Mouse (Mus musculus) embryonic fibroblast, embryonic 13.5 days (primary cell): ENCODE results near the gene Ing5. TPM values are rescaled to one million over a fixed set of nuclear protein-coding genes. Genes with fewer than 3 reads are reported as not detected.
A peak's percentile ranks its signal among the peaks of the same experiment; 100 is the strongest.
"Not testable (repeated sequence)": the region's sequence is repeated elsewhere in the genome, so short reads cannot be mapped to it uniquely, and the experiment has no call there.

Experiments used
- H3K27ac ChIP-seq: 2 replicates; pipeline ENCODE4 v1.5.1; 2012; ENCODE audit warnings: low read length, control low read depth, inconsistent platforms; ENCODE audit not compliant: insufficient read depth
- H3K4me1 ChIP-seq: 2 replicates; pipeline ENCODE4 v1.6.1; 2011; ENCODE audit warnings: low read length; ENCODE audit not compliant: control insufficient read depth, insufficient read depth
- H3K4me3 ChIP-seq: 2 replicates; pipeline ENCODE4 v1.5.1; 2011; ENCODE audit warnings: mild to moderate bottlenecking, control low read depth, low read length; ENCODE audit not compliant: insufficient read depth
- CTCF ChIP-seq: IDR thresholded peaks from 2 replicates; pipeline ENCODE4 v1.5.1; 2011; ENCODE audit warnings: mild to moderate bottlenecking, control low read depth, low read length, moderate library complexity, borderline replicate concordance; ENCODE audit not compliant: insufficient read depth
- POLR2A ChIP-seq: IDR thresholded peaks from 2 replicates; pipeline ENCODE4 v1.6.1; 2011; ENCODE audit warnings: low read depth, mild to moderate bottlenecking, control low read depth, low read length, moderate library complexity
- polyA plus RNA-seq: library from polyadenylated mRNA; stranded (reverse); fragments of >200 nt; gene quantifications from 2 replicates; pipeline ENCODE4 v1.2.4, GENCODE M21; 2011; ENCODE audit warnings: low read depth; ENCODE audit not compliant: missing spikeins, insufficient read length

The Ing5 gene
- polyA plus RNA-seq, 1 experiment = 10.7 TPM

DNA sequence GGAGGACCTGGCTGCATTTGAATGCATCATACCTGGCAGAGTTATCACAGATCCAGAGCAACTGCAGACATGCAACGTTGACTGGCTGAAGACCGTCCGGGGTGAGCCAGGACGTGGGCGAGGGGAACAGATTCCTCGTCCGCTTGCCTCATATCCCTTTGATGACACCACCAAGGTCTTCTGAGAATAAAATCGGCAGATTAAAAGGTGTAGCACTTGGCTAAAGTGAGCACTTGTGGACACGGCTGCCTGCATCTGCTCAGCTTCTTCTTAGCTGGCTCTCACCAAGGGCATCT lies 22.7 kb downstream of the Ing5 start:
- Histone ChIP-seq H3K4me1 (no peaks in the 10 kb centered on the region), H3K27ac (no peak overlapping the region), H3K4me3 (no peak overlapping the region)
- TF ChIP-seq POLR2A (no peak; the same call in 1 of the 2 replicates), CTCF (no peak)

DNA sequence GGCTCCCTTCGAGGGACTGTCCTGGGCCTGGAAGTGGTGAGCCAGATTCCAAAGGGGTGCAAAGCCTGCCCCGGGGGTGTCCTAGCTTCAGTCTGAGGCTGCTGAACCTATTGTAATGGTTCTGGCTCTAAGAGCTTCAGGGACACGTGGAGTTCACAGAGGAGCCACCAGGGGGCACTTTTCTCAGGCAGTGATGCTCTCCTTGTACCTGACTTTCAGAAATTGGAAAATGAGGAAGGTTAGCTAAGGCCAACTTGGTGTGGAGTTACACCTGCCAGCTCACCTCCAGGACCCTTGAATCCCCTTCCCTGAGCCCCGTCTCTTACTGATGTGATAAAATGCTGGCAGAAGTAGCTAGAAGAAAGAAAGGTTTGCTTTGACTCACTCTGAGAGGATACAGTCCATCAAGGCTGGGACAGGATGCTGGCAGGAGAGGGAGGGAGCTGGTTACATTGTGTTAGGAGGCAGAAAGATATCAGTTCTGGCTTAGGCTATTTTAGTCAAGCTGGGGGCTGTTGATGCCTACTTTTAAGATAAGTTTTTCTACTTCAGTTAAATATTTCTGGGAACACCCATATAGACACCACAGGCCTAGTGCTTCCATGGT lies 29.1 kb downstream of the Ing5 start:
- H3K4me1 ChIP-seq, H3K4me3 ChIP-seq, H3K27ac ChIP-seq: not testable (repeated sequence)

DNA sequence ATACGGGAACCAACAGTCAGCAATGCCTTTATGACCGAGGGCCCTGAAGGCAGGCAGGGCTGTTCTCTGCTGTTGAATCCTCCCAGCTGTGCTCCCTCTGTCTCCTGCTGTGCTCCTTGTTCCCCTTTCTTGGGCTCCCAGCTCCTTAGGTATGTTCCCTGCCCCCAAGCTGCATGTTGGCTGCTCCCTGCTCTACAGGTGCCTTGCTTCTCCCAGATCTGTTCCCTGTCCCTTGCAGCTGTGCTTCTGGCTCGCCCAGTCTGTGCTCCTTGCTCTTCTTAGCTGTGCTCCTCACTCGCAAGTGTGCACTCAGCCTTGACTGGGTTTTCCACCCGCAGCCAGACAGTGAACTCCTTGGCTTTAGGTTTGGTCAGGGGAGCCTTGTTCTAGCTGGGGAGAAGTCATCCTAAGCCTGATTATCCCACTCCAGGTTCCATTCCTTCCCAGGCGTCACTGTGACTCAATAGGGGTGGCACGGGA lies 30.9 kb downstream of the Ing5 start:
- Histone ChIP-seq H3K4me1 (peaks cover 2% of the 10 kb centered on the region; the same call in 1 of the 2 replicates), H3K27ac (no peak overlapping the region), H3K4me3 (no peak overlapping the region)
- no peak for TF ChIP-seq POLR2A

DNA sequence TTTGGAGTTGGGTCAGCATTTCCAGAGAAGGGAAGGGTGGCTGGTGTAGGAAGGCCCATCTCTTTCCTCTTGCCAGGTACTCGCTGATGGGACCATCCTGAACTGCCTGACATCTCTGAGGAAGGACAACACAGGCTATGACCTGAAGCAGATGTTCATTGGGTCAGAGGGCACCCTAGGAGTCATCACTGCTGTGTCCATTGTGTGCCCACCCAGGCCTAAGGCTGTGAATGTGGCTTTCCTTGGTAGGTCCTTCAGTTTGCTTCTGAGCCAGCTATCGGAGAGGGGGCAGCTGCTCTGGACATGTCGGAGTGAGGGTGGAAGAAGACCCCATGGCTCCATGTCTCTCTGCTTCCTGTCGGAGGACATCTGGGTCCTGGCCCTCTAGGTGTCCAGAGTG lies 31.4 kb downstream of the Ing5 start:
- TF ChIP-seq POLR2A = no peak
- no peak overlapping the region for H3K4me3 ChIP-seq
- peaks cover 2% of the 10 kb centered on the region; the same call in 1 of the 2 replicates for H3K4me1 ChIP-seq
- H3K27ac ChIP-seq = peak overlapping the region; percentile 63

DNA sequence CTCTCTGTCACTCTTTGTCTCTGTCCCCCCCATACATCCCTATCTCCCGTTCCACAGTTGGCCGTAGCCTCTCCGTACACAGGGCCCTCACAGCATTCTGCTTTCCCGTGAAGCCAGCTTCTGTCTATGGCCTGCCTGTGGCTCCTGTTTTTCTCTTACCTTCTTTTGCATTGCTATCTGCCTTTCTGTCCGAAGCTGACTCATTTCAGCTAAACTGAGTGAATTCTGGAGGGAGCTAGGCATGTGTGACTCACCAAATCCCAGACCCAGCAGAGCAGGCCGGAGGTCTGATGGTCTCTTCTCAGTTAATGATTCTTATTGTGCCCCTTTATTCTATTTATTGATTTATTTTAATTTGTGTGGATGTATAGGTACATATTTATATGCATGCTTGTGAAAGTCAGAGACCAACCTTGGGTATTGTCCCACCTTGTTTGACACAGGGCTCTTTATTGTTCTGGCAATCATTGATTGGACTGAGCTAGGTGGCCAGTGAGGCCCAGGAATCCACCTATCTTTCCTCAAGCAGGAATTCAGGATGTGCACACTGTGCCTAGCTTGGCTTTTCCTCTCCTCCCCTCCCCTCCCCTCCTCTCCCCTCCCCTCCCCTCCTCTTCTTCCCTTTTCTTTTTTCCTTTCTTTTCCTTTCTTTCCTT lies 32.2 kb downstream of the Ing5 start:
- Histone ChIP-seq H3K4me3 (no peak overlapping the region), H3K27ac (peak overlapping the region; percentile 63), H3K4me1 (peaks cover 2% of the 10 kb centered on the region; the same call in 1 of the 2 replicates)
- no peak for TF ChIP-seq CTCF
- TF ChIP-seq POLR2A = no peak

DNA sequence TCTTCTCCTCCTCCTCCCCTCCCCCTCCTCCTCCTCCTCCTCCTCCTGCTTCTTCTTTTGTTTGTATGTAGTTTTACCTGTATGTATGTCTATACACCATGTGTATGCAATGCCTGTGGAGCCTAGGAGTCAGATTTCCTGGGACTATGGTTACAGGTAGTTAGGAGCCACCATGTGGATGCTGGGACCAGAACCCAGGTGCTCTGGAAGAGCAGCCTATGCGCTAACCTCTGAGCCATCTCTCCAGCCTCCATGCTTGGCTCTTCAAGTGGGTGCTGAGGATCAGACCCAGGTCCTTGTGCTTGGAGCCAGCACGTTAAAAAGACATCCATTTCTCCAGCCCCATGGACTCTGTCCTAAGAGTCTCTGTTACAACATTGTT lies 32.8 kb downstream of the Ing5 start:
- no peak overlapping the region for H3K4me3 ChIP-seq
- TF ChIP-seq POLR2A = no peak
- H3K4me1 ChIP-seq = peaks cover 2% of the 10 kb centered on the region; the same call in 1 of the 2 replicates
- no peak overlapping the region for H3K27ac ChIP-seq

DNA sequence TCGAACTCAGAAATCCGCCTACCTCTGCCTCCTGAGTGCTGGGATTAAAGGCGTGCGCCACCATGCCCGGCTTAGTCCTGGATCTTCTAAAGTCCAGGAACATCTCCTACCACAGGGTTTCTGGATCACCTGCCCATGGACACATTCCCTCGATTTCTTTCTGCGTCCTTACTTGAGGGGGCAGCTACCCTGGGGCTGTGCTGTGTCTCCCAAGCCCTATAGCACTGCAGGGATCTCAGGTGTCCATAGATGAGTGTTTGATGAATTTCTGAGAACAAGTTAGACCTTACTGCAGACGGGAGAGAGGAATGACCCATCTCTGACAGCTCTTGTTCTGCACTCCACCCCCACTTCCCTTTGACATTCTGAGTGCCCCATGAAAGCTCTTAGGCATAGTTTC lies 33.6 kb downstream of the Ing5 start:
- H3K4me1 ChIP-seq = peaks cover 2% of the 10 kb centered on the region; the same call in 1 of the 2 replicates
- H3K27ac ChIP-seq = no peak overlapping the region
- no peak overlapping the region for H3K4me3 ChIP-seq
- no peak for TF ChIP-seq POLR2A
- TF ChIP-seq CTCF = no peak

DNA sequence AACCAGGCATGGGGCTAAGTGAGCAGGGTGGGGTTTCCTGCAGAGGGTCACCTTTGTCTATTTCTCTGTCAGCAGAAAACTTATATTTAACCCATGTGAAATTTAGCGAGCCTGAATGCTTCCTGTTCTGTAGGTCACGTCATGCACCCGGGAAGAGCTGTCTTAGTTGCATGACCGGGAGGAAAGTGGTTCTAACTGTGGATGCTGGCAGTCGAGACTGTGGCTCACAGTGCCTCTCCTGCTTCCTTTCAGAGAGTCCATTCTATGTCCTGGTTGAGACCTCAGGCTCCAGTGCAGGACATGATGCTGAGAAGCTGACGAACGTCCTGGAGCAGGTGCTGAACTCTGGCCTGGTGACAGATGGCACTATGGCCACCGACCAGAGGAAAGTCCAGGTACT lies 34.8 kb downstream of the Ing5 start:
- H3K27ac ChIP-seq, H3K4me1 ChIP-seq, H3K4me3 ChIP-seq: not testable (repeated sequence)

DNA sequence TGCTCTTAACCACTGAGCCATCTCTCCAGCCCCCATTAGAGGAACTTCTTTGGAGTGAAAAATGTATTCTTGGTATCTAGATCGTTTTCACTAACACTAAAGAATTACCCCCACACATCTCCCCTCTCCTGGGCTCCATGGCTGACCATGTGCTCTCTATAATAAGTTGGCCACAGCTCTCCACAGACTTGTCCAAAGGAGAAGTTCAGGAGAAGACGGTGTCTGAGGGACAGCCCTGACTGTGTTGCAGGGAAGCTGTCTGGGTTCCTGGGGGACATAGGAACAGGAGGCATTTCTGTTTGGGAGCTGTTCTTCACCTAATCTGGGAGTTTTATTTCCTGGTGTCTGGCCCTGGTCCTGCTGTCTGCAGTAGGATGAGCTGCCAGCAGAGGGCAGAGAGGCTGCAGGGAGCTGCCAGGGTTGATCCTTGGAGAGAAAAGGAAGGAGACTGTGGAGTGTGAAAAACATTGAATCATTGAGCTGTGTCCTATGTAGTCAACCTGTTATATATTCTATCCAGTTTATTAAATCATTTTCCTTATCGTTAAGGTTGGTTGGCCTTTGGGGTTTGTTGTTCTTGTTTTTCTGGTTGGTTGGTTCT lies 42.1 kb downstream of the Ing5 start:
- not testable (repeated sequence) for H3K27ac ChIP-seq, H3K4me1 ChIP-seq, H3K4me3 ChIP-seq

DNA sequence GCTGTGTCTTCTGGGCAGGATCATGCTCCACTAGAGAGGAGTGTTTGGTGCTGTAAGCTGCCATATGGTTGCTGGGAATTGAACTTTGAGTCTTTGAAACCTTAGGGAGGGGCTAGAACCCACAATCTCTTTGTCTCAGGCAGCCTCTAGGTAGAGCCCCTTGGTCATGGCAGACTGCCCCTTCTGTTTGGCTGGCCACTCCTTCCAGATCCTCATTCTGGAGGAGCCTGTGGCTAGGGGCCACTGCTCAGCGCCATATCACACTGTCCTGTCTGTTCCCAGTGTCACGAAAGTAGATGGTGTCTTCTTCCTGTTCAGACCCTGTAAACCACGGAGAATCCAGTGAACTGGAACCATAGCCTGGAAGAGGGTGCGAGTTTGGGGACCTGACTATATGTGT lies 52.0 kb downstream of the Ing5 start:
- H3K4me1 ChIP-seq, H3K27ac ChIP-seq, H3K4me3 ChIP-seq: not testable (repeated sequence)

DNA sequence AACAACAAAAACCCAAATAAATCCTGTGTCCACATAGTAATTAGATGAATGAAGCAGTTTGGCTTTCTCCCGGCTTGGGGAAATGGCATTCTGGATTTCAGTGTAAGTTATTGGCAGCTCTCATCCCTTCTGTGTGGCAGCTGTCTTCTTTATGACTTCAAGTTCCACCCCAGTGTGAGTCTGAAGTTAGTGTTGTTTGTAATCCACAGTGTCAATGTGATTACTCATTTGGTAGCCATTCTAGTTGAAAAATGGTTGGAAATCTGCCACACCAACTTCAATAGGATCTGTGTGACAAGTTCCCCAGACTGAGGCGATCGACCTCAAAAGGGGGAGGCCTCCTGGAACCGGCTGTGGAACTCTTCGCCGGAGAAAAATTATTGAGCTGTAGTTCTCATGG lies 53.6 kb downstream of the Ing5 start:
- no peaks in the 10 kb centered on the region for H3K4me1 ChIP-seq
- no peak overlapping the region for H3K27ac ChIP-seq
- no peak overlapping the region for H3K4me3 ChIP-seq
- no peak for TF ChIP-seq CTCF
- no peak for TF ChIP-seq POLR2A
